Mouse (Mus musculus): ENCODE data around the gene Auts2. TPM values are rescaled to one million over a fixed set of nuclear protein-coding genes. Genes with fewer than 3 reads are reported as not detected.

Auts2 gene
- polyA plus RNA-seq, 1 experiment from 2014 or later, result 70.9 TPM

DNA sequence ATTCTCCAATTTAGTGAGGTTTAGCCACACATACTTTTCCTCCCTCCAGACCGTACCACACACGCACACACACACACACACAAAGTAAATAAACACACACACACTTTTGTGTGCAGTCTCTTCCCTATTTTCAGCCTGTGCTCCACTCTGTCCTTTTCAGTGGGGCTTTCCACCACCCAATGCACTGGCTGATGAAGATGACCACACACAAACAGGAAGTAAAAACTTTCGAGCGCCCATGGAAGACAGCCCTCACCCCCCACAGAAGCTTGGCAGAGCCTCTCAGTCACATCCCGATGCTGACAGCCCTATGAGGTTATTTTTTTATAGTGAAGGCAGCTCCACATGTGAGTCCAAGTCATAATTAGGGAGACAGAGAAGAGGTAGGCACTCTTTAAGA lies 185.4 kb downstream of the Auts2 start:
- no peak for ATAC-seq (replicated peaks)
- Histone ChIP-seq H3K4me3 (no peak overlapping the region), H3K27ac (no peak overlapping the region), H3K4me1 (no peaks in the 10 kb centered on the region), H3K9me3 (no peaks in the 10 kb centered on the region), H3K4me2 (no peak overlapping the region), H3K27me3 (replicated peaks) (no peaks in the 10 kb centered on the region), H3K36me3 (replicated peaks) (no peaks in the 10 kb centered on the region), H3K9ac (no peak overlapping the region)
- WGBS, result 79% methylated on average over 5 of the region's 5 CpGs

DNA sequence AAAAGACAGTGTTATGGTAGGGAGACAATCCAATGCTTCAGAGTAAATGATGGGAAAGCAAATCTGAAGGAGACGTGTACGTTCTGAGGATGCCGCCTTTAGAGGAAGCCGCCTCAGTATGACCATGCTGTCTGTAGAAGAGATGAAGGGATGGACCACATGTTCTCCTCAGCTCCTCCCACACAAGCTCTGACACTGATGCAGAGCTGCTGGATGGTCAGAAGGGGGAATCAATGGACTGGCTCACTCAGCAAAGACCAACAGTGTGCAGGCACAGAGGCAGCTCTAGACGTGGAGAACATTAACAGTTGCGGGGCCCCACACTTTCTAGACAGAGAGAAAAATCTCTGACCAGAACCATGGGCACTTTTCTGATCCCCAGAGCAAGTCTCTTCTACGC lies 187.2 kb downstream of the Auts2 start:
- no peaks in the 10 kb centered on the region for H3K36me3 ChIP-seq (replicated peaks)
- H3K4me2 ChIP-seq, result no peak overlapping the region
- no peaks in the 10 kb centered on the region for H3K9me3 ChIP-seq
- no peak overlapping the region for H3K4me3 ChIP-seq
- no peaks in the 10 kb centered on the region for H3K4me1 ChIP-seq
- H3K9ac ChIP-seq, result no peak overlapping the region
- no peak overlapping the region for H3K27ac ChIP-seq
- ATAC-seq (replicated peaks), result no peak
- WGBS, result 88% methylated on average over 7 of the region's 7 CpGs
- H3K27me3 ChIP-seq (replicated peaks), result no peaks in the 10 kb centered on the region

DNA sequence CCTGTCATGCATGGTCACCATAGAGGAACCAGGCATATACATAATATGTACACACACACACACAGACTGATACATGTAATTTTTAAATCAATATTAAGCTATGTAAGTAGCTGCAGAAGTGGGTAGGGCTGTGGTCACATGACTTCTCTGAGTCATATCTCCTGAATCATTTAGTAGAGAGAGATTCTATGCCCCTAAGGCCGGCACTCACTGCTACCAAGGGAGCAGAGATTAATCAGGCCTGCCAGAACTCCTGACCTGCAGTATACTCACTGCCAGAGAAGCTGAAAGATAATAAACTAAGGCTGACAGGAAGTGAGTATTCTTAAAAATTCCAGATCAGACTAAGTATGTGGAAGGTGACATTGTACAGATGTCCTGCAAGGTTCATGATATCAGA lies 190.7 kb downstream of the Auts2 start:
- Histone ChIP-seq H3K4me3 (no peak overlapping the region), H3K9me3 (no peaks in the 10 kb centered on the region), H3K27ac (no peak overlapping the region), H3K4me1 (peaks cover 2% of the 10 kb centered on the region; the same call in 1 of the 2 replicates), H3K9ac (no peak overlapping the region), H3K27me3 (replicated peaks) (no peaks in the 10 kb centered on the region), H3K36me3 (replicated peaks) (no peaks in the 10 kb centered on the region), H3K4me2 (no peak overlapping the region)
- ATAC-seq (replicated peaks), result no peak
- 38% methylated on average over 1 of the region's 1 CpGs for WGBS

DNA sequence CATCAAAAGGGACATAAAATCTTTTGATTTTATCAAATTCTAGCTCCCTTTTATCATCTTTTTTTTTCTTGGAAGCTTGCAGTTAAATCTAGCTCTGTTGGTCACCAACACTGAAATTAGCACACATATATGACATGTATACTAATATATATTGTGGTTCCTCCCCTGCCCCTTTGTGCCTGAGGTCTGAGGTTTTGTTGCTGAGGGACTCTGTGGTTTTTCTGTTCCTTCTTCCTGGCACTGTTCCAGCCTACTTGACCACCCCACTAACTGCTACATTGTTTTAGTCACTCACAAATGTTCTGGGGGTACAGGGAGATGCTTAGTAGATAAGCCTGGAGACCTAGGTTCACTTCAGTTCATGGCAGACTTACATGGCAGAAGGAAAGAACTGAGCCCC lies 192.0 kb downstream of the Auts2 start:
- Histone ChIP-seq H3K4me3 (no peak overlapping the region), H3K4me1 (peaks cover 2% of the 10 kb centered on the region; the same call in 1 of the 2 replicates), H3K36me3 (replicated peaks) (no peaks in the 10 kb centered on the region), H3K27me3 (replicated peaks) (no peaks in the 10 kb centered on the region), H3K9me3 (no peaks in the 10 kb centered on the region), H3K4me2 (no peak overlapping the region), H3K27ac (no peak overlapping the region), H3K9ac (no peak overlapping the region)
- ATAC-seq (replicated peaks), result no peak

DNA sequence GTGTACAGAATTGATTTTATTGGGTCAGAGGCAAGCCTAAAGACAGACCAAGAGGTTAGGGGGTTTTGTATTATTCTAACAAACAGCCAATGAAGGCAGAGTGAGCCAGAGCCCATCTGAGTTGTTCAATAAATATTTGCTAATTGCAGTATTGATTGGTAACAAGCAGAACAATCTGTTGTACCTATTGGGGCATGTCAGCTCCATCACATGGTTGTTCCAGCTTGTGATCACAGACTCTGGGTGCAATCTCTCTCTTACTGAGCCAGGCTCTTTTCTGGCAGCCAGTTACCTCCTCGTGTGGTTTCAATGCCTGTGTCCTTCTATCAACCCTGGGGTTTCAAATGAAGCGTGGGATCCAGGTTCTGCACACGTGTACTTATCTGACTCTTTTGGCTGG lies 201.8 kb downstream of the Auts2 start:
- H3K27me3 ChIP-seq (replicated peaks), result no peaks in the 10 kb centered on the region
- no peak overlapping the region for H3K27ac ChIP-seq
- no peaks in the 10 kb centered on the region for H3K36me3 ChIP-seq (replicated peaks)
- 59% methylated on average over 3 of the region's 3 CpGs for WGBS
- H3K4me1 ChIP-seq, result peaks cover 16% of the 10 kb centered on the region
- H3K4me3 ChIP-seq, result no peak overlapping the region
- H3K9me3 ChIP-seq, result no peaks in the 10 kb centered on the region
- no peak overlapping the region for H3K4me2 ChIP-seq
- no peak overlapping the region for H3K9ac ChIP-seq
- ATAC-seq (replicated peaks), result no peak

DNA sequence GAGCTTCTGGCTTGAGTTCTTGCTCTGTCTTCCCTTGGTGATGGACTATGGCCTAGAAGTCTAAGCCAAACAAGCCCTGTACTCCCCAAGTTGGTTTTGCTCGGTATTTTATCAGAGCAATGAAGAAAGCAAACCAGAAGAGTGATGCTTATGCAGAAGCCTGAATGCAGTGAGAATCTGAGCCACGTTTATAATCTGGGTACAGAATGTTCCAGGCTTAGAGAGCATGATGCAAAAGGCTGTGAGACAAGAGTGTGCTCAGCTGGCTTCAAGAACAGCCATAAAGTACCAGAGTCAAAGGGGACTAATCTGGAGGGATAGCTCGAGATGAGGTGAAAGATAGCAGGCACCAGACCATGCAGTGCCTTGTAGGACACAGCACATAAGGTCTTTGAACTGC lies 205.5 kb downstream of the Auts2 start:
- no peak overlapping the region for H3K27ac ChIP-seq
- ATAC-seq (replicated peaks), result no peak
- H3K4me2 ChIP-seq, result no peak overlapping the region
- no peak overlapping the region for H3K9ac ChIP-seq
- H3K4me1 ChIP-seq, result peaks cover 38% of the 10 kb centered on the region
- H3K4me3 ChIP-seq, result no peak overlapping the region
- 76% methylated on average over 3 of the region's 3 CpGs for WGBS
- H3K9me3 ChIP-seq, result no peaks in the 10 kb centered on the region
- H3K27me3 ChIP-seq (replicated peaks), result no peaks in the 10 kb centered on the region
- H3K36me3 ChIP-seq (replicated peaks), result no peaks in the 10 kb centered on the region

DNA sequence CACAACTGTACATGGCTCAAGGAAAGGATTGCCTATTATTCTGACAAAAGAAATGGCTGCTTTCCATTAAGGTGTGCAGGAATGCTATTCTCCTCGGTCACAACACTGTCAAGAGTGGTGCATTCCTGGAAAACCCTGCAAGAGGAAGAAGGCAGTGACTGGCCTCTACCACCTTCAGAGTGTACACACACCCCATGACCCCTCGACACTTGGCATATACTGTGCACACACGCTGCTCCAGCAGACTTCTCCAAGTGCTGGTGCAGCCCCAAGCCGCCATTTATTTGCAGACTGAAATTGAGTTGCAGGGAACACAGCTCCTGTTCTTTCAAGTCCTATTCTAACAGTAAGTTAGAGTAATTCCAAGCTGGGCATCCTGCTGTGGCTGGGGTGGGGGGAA lies 207.4 kb downstream of the Auts2 start:
- no peaks in the 10 kb centered on the region for H3K27me3 ChIP-seq (replicated peaks)
- no peak overlapping the region for H3K4me3 ChIP-seq
- H3K9ac ChIP-seq, result no peak overlapping the region
- no peaks in the 10 kb centered on the region for H3K36me3 ChIP-seq (replicated peaks)
- H3K9me3 ChIP-seq, result no peaks in the 10 kb centered on the region
- H3K27ac ChIP-seq, result no peak overlapping the region
- peaks cover 52% of the 10 kb centered on the region for H3K4me1 ChIP-seq
- H3K4me2 ChIP-seq, result no peak overlapping the region
- ATAC-seq (replicated peaks), result no peak
- WGBS, result 79% methylated on average over 4 of the region's 4 CpGs

DNA sequence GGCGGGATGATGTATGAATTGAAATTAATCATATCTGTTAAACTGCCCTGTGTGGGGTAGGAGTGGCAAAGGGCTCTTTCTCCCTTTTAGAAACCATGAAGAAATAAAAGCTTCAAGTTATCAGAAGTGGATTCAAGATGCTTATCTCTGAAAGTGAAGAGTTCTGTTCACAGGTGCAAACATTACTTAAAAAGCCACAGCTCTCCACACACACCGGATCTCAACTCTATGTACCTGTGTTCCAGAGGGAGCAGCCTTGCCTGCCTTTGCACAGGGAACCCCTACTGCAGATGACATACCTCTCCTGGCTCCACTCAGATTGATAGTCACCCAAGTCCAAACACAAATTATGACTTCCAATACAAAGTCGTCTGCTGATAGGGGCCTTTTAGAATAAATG lies 208.3 kb downstream of the Auts2 start:
- Histone ChIP-seq H3K27me3 (replicated peaks) (no peaks in the 10 kb centered on the region), H3K4me1 (peaks cover 58% of the 10 kb centered on the region), H3K36me3 (replicated peaks) (no peaks in the 10 kb centered on the region), H3K27ac (no peak overlapping the region), H3K9me3 (no peaks in the 10 kb centered on the region), H3K9ac (no peak overlapping the region), H3K4me2 (no peak overlapping the region), H3K4me3 (no peak overlapping the region)
- 82% methylated on average over 3 of the region's 3 CpGs for WGBS
- ATAC-seq (replicated peaks), result no peak

DNA sequence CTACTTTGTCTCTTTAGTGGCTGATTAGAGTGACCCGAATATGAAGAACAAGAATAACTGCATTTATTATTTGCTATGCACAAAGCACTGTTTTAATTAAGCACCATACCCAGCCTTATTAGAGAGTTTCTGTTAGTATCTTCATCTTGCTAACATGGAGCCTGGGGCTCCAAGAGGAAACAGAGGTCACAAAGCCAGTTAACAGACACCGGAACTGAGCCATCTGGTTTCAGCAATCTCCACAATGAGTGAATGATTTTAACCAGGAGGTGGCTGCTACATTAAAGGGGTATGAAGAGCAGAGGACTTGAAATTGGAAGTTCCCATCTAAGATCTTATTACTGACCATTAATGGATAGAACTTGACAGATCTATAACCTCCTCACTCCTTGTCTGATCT lies 209.4 kb downstream of the Auts2 start:
- WGBS, result 47% methylated on average over 2 of the region's 2 CpGs
- Histone ChIP-seq H3K9ac (no peak overlapping the region), H3K9me3 (no peaks in the 10 kb centered on the region), H3K4me3 (no peak overlapping the region), H3K27ac (no peak overlapping the region), H3K4me2 (no peak overlapping the region), H3K4me1 (peaks cover 51% of the 10 kb centered on the region), H3K36me3 (replicated peaks) (no peaks in the 10 kb centered on the region), H3K27me3 (replicated peaks) (no peaks in the 10 kb centered on the region)
- ATAC-seq (replicated peaks), result no peak

DNA sequence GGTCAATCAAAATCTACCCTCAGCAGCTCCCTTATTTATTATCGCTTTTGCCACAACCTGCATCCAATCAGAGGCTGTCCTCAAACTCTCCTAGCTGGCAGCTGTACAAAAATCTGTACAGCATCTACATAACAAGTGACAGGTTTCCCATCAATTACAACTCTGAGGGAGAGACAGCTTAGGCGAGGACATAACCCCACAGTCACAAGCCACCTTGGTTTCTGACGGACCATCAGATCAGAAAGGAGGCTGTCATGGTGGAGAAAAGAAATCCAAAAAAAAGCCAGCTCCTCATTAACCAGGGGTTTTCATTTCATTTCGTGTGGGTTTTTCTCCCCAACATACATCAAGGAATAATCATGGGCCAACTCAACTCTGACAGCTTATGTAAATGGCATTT lies 210.6 kb downstream of the Auts2 start:
- Histone ChIP-seq H3K36me3 (replicated peaks) (no peaks in the 10 kb centered on the region), H3K4me3 (no peak overlapping the region), H3K9me3 (no peaks in the 10 kb centered on the region), H3K9ac (no peak overlapping the region), H3K4me2 (no peak overlapping the region), H3K4me1 (peaks cover 50% of the 10 kb centered on the region), H3K27me3 (replicated peaks) (no peaks in the 10 kb centered on the region), H3K27ac (no peak overlapping the region)
- no peak; the same call in 1 of the 2 replicates for ATAC-seq (replicated peaks)
- 44% methylated on average over 4 of the region's 4 CpGs for WGBS

DNA sequence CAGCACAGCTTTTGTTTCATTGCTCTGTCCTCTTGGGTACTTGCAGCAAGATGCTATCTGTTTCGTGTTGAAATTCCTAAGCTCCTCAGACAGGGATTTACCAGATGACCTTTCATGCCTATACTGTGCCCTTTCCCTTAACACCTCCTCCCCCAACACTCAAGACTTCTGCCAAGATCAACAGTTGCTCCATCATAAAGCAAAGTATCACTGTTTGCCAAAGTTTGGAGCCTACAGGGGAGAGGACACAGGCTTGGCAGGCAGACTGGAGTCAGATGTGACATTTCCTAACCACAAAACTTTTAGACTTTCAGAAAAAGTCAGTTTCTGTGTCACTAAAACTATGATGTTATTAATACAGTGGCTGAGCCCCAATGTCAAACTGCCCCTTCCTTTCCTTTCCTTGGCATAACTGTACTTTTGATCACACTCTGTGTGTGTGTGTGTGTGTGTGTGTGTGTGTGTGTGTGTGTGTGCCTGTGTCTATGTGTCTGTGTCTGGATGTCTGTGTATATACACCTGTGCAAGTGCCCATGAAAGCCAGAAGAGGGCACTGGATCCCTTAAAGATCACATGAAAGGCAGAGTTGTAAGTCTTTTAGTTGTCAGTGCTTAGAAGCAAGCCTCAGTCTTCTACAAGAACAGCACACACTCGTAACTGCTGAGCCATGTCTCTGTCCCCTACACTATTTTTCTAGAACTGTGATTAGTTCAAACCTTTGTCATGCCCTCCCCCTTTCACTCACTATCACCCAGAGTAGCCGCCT lies 213.8 kb downstream of the Auts2 start:
- no peak overlapping the region for H3K27ac ChIP-seq
- H3K9ac ChIP-seq, result no peak overlapping the region
- H3K9me3 ChIP-seq, result no peaks in the 10 kb centered on the region
- 50% methylated on average over 3 of the region's 3 CpGs for WGBS
- peaks cover 43% of the 10 kb centered on the region for H3K4me1 ChIP-seq
- H3K4me2 ChIP-seq, result no peak overlapping the region
- no peak for ATAC-seq (replicated peaks)
- H3K27me3 ChIP-seq (replicated peaks), result no peaks in the 10 kb centered on the region
- no peak overlapping the region for H3K4me3 ChIP-seq
- H3K36me3 ChIP-seq (replicated peaks), result no peaks in the 10 kb centered on the region

DNA sequence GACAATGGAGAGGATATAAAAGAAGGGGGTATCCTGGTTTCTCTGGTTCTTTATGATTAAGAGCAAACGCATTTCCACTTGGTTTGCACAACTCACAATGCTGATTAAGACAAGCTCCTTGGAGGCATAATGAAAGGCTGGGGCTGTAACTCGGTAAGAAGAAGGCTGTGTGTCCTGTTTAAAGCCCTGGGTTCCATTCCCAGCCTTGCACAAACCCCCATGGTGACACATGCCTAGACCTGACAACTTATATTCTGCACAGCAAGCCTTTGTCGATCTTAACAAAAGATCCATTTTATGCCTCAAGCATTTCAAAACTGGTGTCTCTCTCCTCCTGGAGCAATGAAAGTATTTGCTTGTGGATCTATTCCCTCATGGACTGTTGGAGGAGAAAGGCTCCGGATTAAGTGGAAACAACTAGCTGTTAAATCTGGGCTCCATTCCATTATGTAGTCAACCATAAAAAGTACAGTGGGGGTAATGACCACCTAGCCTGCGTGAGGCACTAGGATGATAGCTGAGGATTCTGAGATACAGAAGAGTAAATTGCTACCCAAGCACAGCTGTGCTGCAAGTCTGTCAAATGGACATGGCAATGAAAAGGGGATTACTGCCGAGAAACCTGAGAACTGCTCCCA lies 218.8 kb downstream of the Auts2 start:
- Histone ChIP-seq H3K9ac (no peak overlapping the region), H3K4me3 (no peak overlapping the region), H3K27me3 (replicated peaks) (no peaks in the 10 kb centered on the region), H3K36me3 (replicated peaks) (no peaks in the 10 kb centered on the region), H3K4me2 (no peak overlapping the region), H3K27ac (no peak overlapping the region), H3K4me1 (peaks cover 30% of the 10 kb centered on the region), H3K9me3 (no peaks in the 10 kb centered on the region)
- no peak for ATAC-seq (replicated peaks)
- 18% methylated on average over 6 of the region's 6 CpGs for WGBS

DNA sequence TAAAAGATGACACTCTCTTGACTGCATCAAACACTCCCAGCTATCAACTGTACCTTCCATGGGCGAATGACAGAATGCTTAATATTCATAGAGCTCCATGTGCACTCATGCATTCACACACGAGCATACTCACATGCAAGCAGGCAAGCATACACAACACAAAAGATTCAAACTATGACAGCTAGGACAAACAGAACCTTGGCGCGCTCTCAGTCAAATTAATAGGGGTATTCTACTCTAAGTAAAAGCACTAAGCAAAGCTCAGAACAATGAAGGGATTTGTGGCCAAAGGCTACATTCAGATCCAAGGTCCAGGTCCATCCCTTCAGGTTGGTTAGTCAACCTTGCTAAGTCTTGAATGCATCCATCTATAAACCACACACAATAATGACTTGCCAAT lies 219.5 kb downstream of the Auts2 start:
- peaks cover 32% of the 10 kb centered on the region for H3K4me1 ChIP-seq

More for the DNA sequence above, 219.5 kb downstream of the Auts2 start:
- Histone ChIP-seq H3K27me3 (replicated peaks) (no peaks in the 10 kb centered on the region), H3K4me3 (no peak overlapping the region), H3K36me3 (replicated peaks) (no peaks in the 10 kb centered on the region), H3K9ac (no peak overlapping the region), H3K9me3 (no peaks in the 10 kb centered on the region), H3K4me2 (no peak overlapping the region), H3K27ac (no peak overlapping the region)
- 28% methylated on average over 4 of the region's 4 CpGs for WGBS
- no peak for ATAC-seq (replicated peaks)
